Mouse (Mus musculus) kidney, postnatal 0 days (tissue): ENCODE measurements around the gene Sox5. TPM values are rescaled to one million over a fixed set of nuclear protein-coding genes. Genes with fewer than 3 reads are reported as not detected.

Experiments
- ATAC-seq: fragments of 200-750 bp; cut with Nextera tagmentation; replicated peaks from 2 replicates; pipeline ENCODE4 v1.8.0; 2017; ENCODE audit warnings: low read depth, moderate number of reproducible peaks, moderate TSS enrichment, moderate library complexity; ENCODE audit not compliant: low FRiP score
- DNase-seq: peaks from one replicate; pipeline ENCODE4 v3.0.0-alpha.2; 2016; ENCODE audit warnings: low spot score
- H3K27ac ChIP-seq: fragments of 300-500 bp; sonication (generic); 2 replicates; pipeline ENCODE4 v1.5.1; 2014; ENCODE audit warnings: mild to moderate bottlenecking
- H3K27me3 ChIP-seq: fragments of 300-500 bp; sonication (generic); 2 replicates; pipeline ENCODE4 v1.6.1; 2014; ENCODE audit warnings: low read length, mixed read lengths; ENCODE audit not compliant: insufficient read depth
- H3K36me3 ChIP-seq: fragments of 300-500 bp; sonication (generic); 2 replicates; pipeline ENCODE4 v1.6.1; 2014; ENCODE audit warnings: low read length, mixed read lengths; ENCODE audit not compliant: insufficient read depth
- H3K4me1 ChIP-seq: fragments of 300-500 bp; sonication (generic); replicated peaks from 2 replicates; pipeline ENCODE4 v1.6.1; 2014; ENCODE audit warnings: antibody characterized with exemption, low read length, mixed read lengths; ENCODE audit not compliant: insufficient read depth
- H3K4me2 ChIP-seq: fragments of 300-500 bp; sonication (generic); 2 replicates; pipeline ENCODE4 v1.6.1; 2014; ENCODE audit warnings: mild to moderate bottlenecking, low read length, moderate library complexity, mixed read lengths
- H3K4me3 ChIP-seq: fragments of 300-500 bp; sonication (generic); replicated peaks from 2 replicates; pipeline ENCODE4 v1.5.1; 2014; ENCODE audit warnings: low read depth, low read length
- H3K9ac ChIP-seq: fragments of 300-500 bp; sonication (generic); 2 replicates; pipeline ENCODE4 v1.6.1; 2014; ENCODE audit warnings: low read depth, low read length
- H3K9me3 ChIP-seq: fragments of 300-500 bp; sonication (generic); replicated peaks from 2 replicates; pipeline ENCODE4 v1.6.1; 2016; ENCODE audit warnings: low read length, inconsistent platforms, mixed read lengths
- CTCF ChIP-seq: IDR thresholded peaks from 2 replicates; pipeline ENCODE4 v1.5.1; 2016; ENCODE audit warnings: antibody characterized with exemption, low read depth, mild to moderate bottlenecking, moderate library complexity
- WGBS: fragments of 180-500 bp; shearing (Covaris S2); extraction: QIAGEN DNeasy Blood & Tissue Kit; methylation state at CpG from one replicate; pipeline ENCODE4 v1.1.7; 2014; 5-methylcytosine and 5-hydroxymethylcytosine counted together
- polyA plus RNA-seq: library from polyadenylated mRNA; unstranded; fragments of >200 nt; fragmentation: Nextera tagmentation; extraction: Ambion mirVana; gene quantifications from 2 replicates; pipeline ENCODE4 v1.2.1, GENCODE M21; 2015

The Sox5 gene
- polyA plus RNA-seq, 1 experiment from 2014 or later: 6.1 TPM

GRCm38 (mm10) chr6:143832483-143833181 lies 949.1 kb downstream of the Sox5 start:
- H3K4me2 ChIP-seq: no peak overlapping the region
- ATAC-seq: no peak
- H3K36me3 ChIP-seq: no peaks in the 10 kb centered on the region
- WGBS: 86% methylated on average over 12 of the region's 12 CpGs
- no peak overlapping the region for H3K4me3 ChIP-seq
- DNase-seq: no peak
- no peaks in the 10 kb centered on the region for H3K4me1 ChIP-seq
- no peaks in the 10 kb centered on the region for H3K9me3 ChIP-seq
- H3K27ac ChIP-seq: no peak overlapping the region
- TF ChIP-seq CTCF: no peak
- H3K27me3 ChIP-seq: no peaks in the 10 kb centered on the region
- no peak overlapping the region for H3K9ac ChIP-seq

GRCm38 (mm10) chr6:143831246-143831645 lies 950.5 kb downstream of the Sox5 start:
- H3K4me3 ChIP-seq: no peak overlapping the region
- no peaks in the 10 kb centered on the region for H3K9me3 ChIP-seq
- H3K9ac ChIP-seq: no peak overlapping the region
- no peaks in the 10 kb centered on the region for H3K27me3 ChIP-seq
- no peak overlapping the region for H3K27ac ChIP-seq
- TF ChIP-seq CTCF: no peak
- no peaks in the 10 kb centered on the region for H3K36me3 ChIP-seq
- no peaks in the 10 kb centered on the region for H3K4me1 ChIP-seq
- DNase-seq (no peak), ATAC-seq (no peak)
- no peak overlapping the region for H3K4me2 ChIP-seq
- WGBS: 30% methylated on average over 4 of the region's 4 CpGs

GRCm38 (mm10) chr6:143830131-143830530 lies 951.6 kb downstream of the Sox5 start:
- ATAC-seq (no peak), DNase-seq (no peak)
- Histone ChIP-seq H3K4me2 (no peak overlapping the region), H3K27me3 (no peaks in the 10 kb centered on the region), H3K9ac (no peak overlapping the region), H3K36me3 (no peaks in the 10 kb centered on the region), H3K4me3 (no peak overlapping the region), H3K9me3 (no peaks in the 10 kb centered on the region), H3K27ac (no peak overlapping the region), H3K4me1 (no peaks in the 10 kb centered on the region)
- 55% methylated on average over 2 of the region's 2 CpGs for WGBS
- no peak for TF ChIP-seq CTCF

- Histone ChIP-seq H3K9ac (no peak overlapping the region), H3K36me3 (no peaks in the 10 kb centered on the region), H3K4me1 (no peaks in the 10 kb centered on the region), H3K4me3 (no peak overlapping the region), H3K27ac (no peak overlapping the region), H3K4me2 (no peak overlapping the region), H3K27me3 (no peaks in the 10 kb centered on the region), H3K9me3 (no peaks in the 10 kb centered on the region)
- ATAC-seq (no peak), DNase-seq (no peak)
- 82% methylated on average over 5 of the region's 5 CpGs for WGBS
- TF ChIP-seq CTCF: no peak
Measured at GRCm38 (mm10) chr6:143826786-143827185, 955.0 kb downstream of the Sox5 start.

DNA sequence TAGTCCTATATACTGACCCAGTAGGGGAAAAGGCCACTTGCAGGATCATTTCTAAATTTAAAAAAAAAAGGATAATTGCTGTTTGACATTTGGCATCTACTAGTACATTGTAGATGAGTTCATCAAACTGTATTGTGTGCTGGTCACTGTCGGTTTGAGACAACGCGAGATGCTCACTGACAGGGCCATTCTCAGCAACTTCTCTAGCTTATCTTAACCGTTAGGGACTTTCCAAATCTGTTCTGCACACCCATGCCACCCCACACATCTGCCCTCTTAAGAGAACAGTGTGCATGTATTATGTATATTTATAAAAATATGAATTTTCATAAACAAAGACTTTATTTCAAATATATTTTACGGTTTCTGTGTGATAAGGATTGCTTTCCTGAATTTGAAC lies 955.8 kb downstream of the Sox5 start:
- Histone ChIP-seq H3K4me3 (no peak overlapping the region), H3K9ac (no peak overlapping the region), H3K4me1 (no peaks in the 10 kb centered on the region), H3K4me2 (no peak overlapping the region), H3K27me3 (no peaks in the 10 kb centered on the region), H3K36me3 (no peaks in the 10 kb centered on the region), H3K27ac (no peak overlapping the region), H3K9me3 (no peaks in the 10 kb centered on the region)
- 90% methylated on average over 5 of the region's 5 CpGs for WGBS
- DNase-seq (no peak), ATAC-seq (no peak)
- no peak for TF ChIP-seq CTCF

- DNase-seq (no peak), ATAC-seq (no peak)
- Histone ChIP-seq H3K9me3 (no peaks in the 10 kb centered on the region), H3K36me3 (no peaks in the 10 kb centered on the region), H3K4me2 (no peak overlapping the region), H3K27ac (no peak overlapping the region), H3K27me3 (no peaks in the 10 kb centered on the region), H3K4me3 (no peak overlapping the region), H3K9ac (no peak overlapping the region), H3K4me1 (no peaks in the 10 kb centered on the region)
- TF ChIP-seq CTCF: no peak
- 85% methylated on average over 6 of the region's 6 CpGs for WGBS
Measured at GRCm38 (mm10) chr6:143825086-143825485, 956.7 kb downstream of the Sox5 start.

DNA sequence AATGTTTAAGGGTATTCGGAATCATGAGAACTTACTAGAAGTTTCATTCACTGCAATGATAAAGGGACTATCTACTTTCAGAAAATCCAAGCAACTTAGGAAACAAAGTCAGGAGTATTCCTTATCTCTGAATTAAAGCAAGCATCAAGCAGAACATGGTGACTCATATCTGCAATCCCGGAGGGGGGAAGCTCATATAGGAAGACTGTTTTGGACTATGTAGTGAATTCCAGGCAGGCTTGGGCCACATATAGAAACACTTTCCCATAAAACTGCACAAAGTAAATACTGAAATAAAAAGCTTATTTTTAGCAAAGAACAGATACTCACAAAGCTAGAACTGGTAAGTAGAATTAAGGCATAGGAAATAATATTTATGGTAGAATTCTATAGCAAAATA lies 993.3 kb downstream of the Sox5 start:
- ATAC-seq (no peak), DNase-seq (no peak)
- TF ChIP-seq CTCF: no peak
- H3K4me1 ChIP-seq: no peaks in the 10 kb centered on the region
- no peak overlapping the region for H3K4me2 ChIP-seq
- H3K9me3 ChIP-seq: no peaks in the 10 kb centered on the region
- 91% methylated on average over 2 of the region's 2 CpGs for WGBS
- no peak overlapping the region for H3K27ac ChIP-seq
- H3K4me3 ChIP-seq: no peak overlapping the region
- no peak overlapping the region for H3K9ac ChIP-seq
- no peaks in the 10 kb centered on the region for H3K27me3 ChIP-seq
- no peaks in the 10 kb centered on the region for H3K36me3 ChIP-seq
